Mouse (Mus musculus): ENCODE data around the gene Upf3b. TPM values are rescaled to one million over a fixed set of nuclear protein-coding genes. Genes with fewer than 3 reads are reported as not detected.

The Upf3b gene
- polyA plus RNA-seq, 1 experiment = 2.8 TPM

GRCm38 (mm10) chrX:37091457-37091856, 18.7 kb downstream of the Upf3b start:
- Histone ChIP-seq H3ac (ENCODE audit: control insufficient read depth, insufficient read length) (no peak overlapping the region), H3K36me3 (ENCODE audit: control insufficient read depth, insufficient read depth) (no peaks in the 10 kb centered on the region), H3K4me3 (no peak overlapping the region), H3K4me2 (ENCODE audit: low read depth) (no peak overlapping the region), H3K27me3 (ENCODE audit: control insufficient read depth, insufficient read depth, insufficient read length) (no peaks in the 10 kb centered on the region), H3K79me2 (ENCODE audit: control insufficient read depth, insufficient read depth) (no peaks in the 10 kb centered on the region)
- TF ChIP-seq MAX (IDR thresholded peaks at IDR 0.05; ENCODE audit: low read depth) = no peak
- no peak for TF ChIP-seq TCF3 (IDR thresholded peaks at IDR 0.05; ENCODE audit: insufficient read length, low read depth)
- no peak for TF ChIP-seq MYOG (IDR thresholded peaks at IDR 0.05; ENCODE audit: control insufficient read depth in 1 of 3, insufficient read depth in 1 of 3, insufficient read length in 2 of 3, low read depth in 2 of 3)
- no peak for TF ChIP-seq SRF (IDR thresholded peaks at IDR 0.05; ENCODE audit: control insufficient read depth, insufficient read length, low read depth)
- no peak for TF ChIP-seq USF1 (IDR thresholded peaks at IDR 0.05; ENCODE audit: low read depth)

- Histone ChIP-seq H3K27me3 (ENCODE audit: control insufficient read depth, insufficient read depth, insufficient read length) (no peaks in the 10 kb centered on the region), H3ac (ENCODE audit: control insufficient read depth, insufficient read length) (no peak overlapping the region), H3K36me3 (ENCODE audit: control insufficient read depth, insufficient read depth) (no peaks in the 10 kb centered on the region), H3K4me3 (no peak overlapping the region), H3K4me2 (ENCODE audit: low read depth) (no peak overlapping the region), H3K79me2 (ENCODE audit: control insufficient read depth, insufficient read depth) (peaks cover 11% of the 10 kb centered on the region)
- TF ChIP-seq MYOD1 (IDR thresholded peaks at IDR 0.05; ENCODE audit: control insufficient read depth in 1 of 3, insufficient read length in 2 of 3, low read depth in 2 of 3) (no peak), SRF (IDR thresholded peaks at IDR 0.05; ENCODE audit: control insufficient read depth, insufficient read length, low read depth) (no peak), TCF3 (IDR thresholded peaks at IDR 0.05; ENCODE audit: insufficient read length, low read depth) (no peak), POLR2A (IDR thresholded peaks at IDR 0.05; ENCODE audit: insufficient read length, low read depth) (no peak), E2F4 (IDR thresholded peaks at IDR 0.05; ENCODE audit: insufficient read depth) (no peak), REST (IDR thresholded peaks at IDR 0.05; ENCODE audit: insufficient read depth, insufficient read length) (no peak), POLR2AphosphoS2 (IDR thresholded peaks at IDR 0.05; ENCODE audit: insufficient read length, low read depth) (no peak), MYOG (IDR thresholded peaks at IDR 0.05; ENCODE audit: control insufficient read depth in 1 of 3, insufficient read depth in 1 of 3, insufficient read length in 2 of 3, low read depth in 2 of 3) (no peak), USF1 (IDR thresholded peaks at IDR 0.05; ENCODE audit: low read depth) (no peak), CEBPB (IDR thresholded peaks at IDR 0.05; ENCODE audit: insufficient read depth, poor library complexity, severe bottlenecking) (no peak), MAX (IDR thresholded peaks at IDR 0.05; ENCODE audit: low read depth) (no peak), TCF12 (IDR thresholded peaks at IDR 0.05; ENCODE audit: insufficient read depth, poor library complexity, severe bottlenecking) (no peak)
Measured at GRCm38 (mm10) chrX:37088778-37089177, 21.3 kb downstream of the Upf3b start.

- Histone ChIP-seq H3K79me2 (ENCODE audit: control insufficient read depth, insufficient read depth) (peaks cover 22% of the 10 kb centered on the region), H3K27me3 (ENCODE audit: control insufficient read depth, insufficient read depth, insufficient read length) (no peaks in the 10 kb centered on the region), H3ac (ENCODE audit: control insufficient read depth, insufficient read length) (no peak overlapping the region), H3K4me3 (peak overlapping the region; percentile 94), H3K4me2 (ENCODE audit: low read depth) (peak overlapping the region; percentile 66), H3K36me3 (ENCODE audit: control insufficient read depth, insufficient read depth) (peaks cover 11% of the 10 kb centered on the region)
- TF ChIP-seq USF1 (IDR thresholded peaks at IDR 0.05; ENCODE audit: low read depth) (no peak), SRF (IDR thresholded peaks at IDR 0.05; ENCODE audit: control insufficient read depth, insufficient read length, low read depth) (no peak), POLR2AphosphoS2 (IDR thresholded peaks at IDR 0.05; ENCODE audit: insufficient read length, low read depth) (no peak), TCF3 (IDR thresholded peaks at IDR 0.05; ENCODE audit: insufficient read length, low read depth) (no peak), TCF12 (IDR thresholded peaks at IDR 0.05; ENCODE audit: insufficient read depth, poor library complexity, severe bottlenecking) (no peak), MYOG (IDR thresholded peaks at IDR 0.05; ENCODE audit: control insufficient read depth in 1 of 3, insufficient read depth in 1 of 3, insufficient read length in 2 of 3, low read depth in 2 of 3) (no peak), POLR2A (IDR thresholded peaks at IDR 0.05; ENCODE audit: insufficient read length, low read depth) (no peak), MAX (IDR thresholded peaks at IDR 0.05; ENCODE audit: low read depth) (no peak), REST (IDR thresholded peaks at IDR 0.05; ENCODE audit: insufficient read depth, insufficient read length) (no peak), CEBPB (IDR thresholded peaks at IDR 0.05; ENCODE audit: insufficient read depth, poor library complexity, severe bottlenecking) (no peak), E2F4 (IDR thresholded peaks at IDR 0.05; ENCODE audit: insufficient read depth) (no peak), MYOD1 (IDR thresholded peaks at IDR 0.05; ENCODE audit: control insufficient read depth in 1 of 3, insufficient read length in 2 of 3, low read depth in 2 of 3) (no peak)
Measured at GRCm38 (mm10) chrX:37085665-37086064, 24.5 kb downstream of the Upf3b start.

GRCm38 (mm10) chrX:37084927-37085660, 25.0 kb downstream of the Upf3b start, which contains the start of gene Rpl39:
Gene Rpl39, minus strand, starts transcription at chrX:37085402.
- H3ac ChIP-seq (ENCODE audit: control insufficient read depth, insufficient read length) = peak within 1 kb of the TSS; percentile 55
- H3K27me3 ChIP-seq (ENCODE audit: control insufficient read depth, insufficient read depth, insufficient read length) = no peaks in the 10 kb centered on the region
- TF ChIP-seq E2F4 (IDR thresholded peaks at IDR 0.05; ENCODE audit: insufficient read depth) (no peak), POLR2A (IDR thresholded peaks at IDR 0.05; ENCODE audit: insufficient read length, low read depth) (peak; percentile 84), POLR2AphosphoS2 (IDR thresholded peaks at IDR 0.05; ENCODE audit: insufficient read length, low read depth) (peak; percentile 72)
- H3K36me3 ChIP-seq (ENCODE audit: control insufficient read depth, insufficient read depth) = peaks cover 11% of the 10 kb centered on the region
- peak within 1 kb of the TSS; percentile 94 for H3K4me3 ChIP-seq
- peaks cover 22% of the 10 kb centered on the region for H3K79me2 ChIP-seq (ENCODE audit: control insufficient read depth, insufficient read depth)
- H3K4me2 ChIP-seq (ENCODE audit: low read depth) = peak within 1 kb of the TSS; percentile 81

GRCm38 (mm10) chrX:37084318-37084926, 25.7 kb downstream of the Upf3b start:
- no peak for TF ChIP-seq POLR2AphosphoS2 (IDR thresholded peaks at IDR 0.05; ENCODE audit: insufficient read length, low read depth)
- TF ChIP-seq MYOD1 (IDR thresholded peaks at IDR 0.05; ENCODE audit: control insufficient read depth in 1 of 3, insufficient read length in 2 of 3, low read depth in 2 of 3) = no peak
- TF ChIP-seq USF1 (IDR thresholded peaks at IDR 0.05; ENCODE audit: low read depth) = no peak
- TF ChIP-seq CEBPB (IDR thresholded peaks at IDR 0.05; ENCODE audit: insufficient read depth, poor library complexity, severe bottlenecking) = no peak
- TF ChIP-seq REST (IDR thresholded peaks at IDR 0.05; ENCODE audit: insufficient read depth, insufficient read length) = no peak

More at GRCm38 (mm10) chrX:37084318-37084926, 25.7 kb downstream of the Upf3b start:
- Histone ChIP-seq H3K27me3 (ENCODE audit: control insufficient read depth, insufficient read depth, insufficient read length) (no peaks in the 10 kb centered on the region), H3K79me2 (ENCODE audit: control insufficient read depth, insufficient read depth) (peaks cover 22% of the 10 kb centered on the region), H3K36me3 (ENCODE audit: control insufficient read depth, insufficient read depth) (peaks cover 11% of the 10 kb centered on the region), H3K4me3 (peak overlapping the region; percentile 94), H3ac (ENCODE audit: control insufficient read depth, insufficient read length) (peak overlapping the region; percentile 55), H3K4me2 (ENCODE audit: low read depth) (peak overlapping the region; percentile 81)
